Mouse (Mus musculus) C2C12 (cell line): ENCODE measurements at regions not wholly inside any gene's neighbourhood (a gene's known extent, or its start where the extent isn't known, plus 50 kb on each side); places are given as distances from the start of the nearest gene placed in this dataset.

Experiments
- CTCF ChIP-seq: IDR thresholded peaks from one replicate; pipeline ENCODE4 v1.5.1; 2011; ENCODE audit not compliant: control insufficient read depth, insufficient read depth, insufficient read length
- MAX ChIP-seq: IDR thresholded peaks from one replicate; pipeline ENCODE4 v1.6.1; 2011; ENCODE audit warnings: mild to moderate bottlenecking, control low read depth

GRCm38 (mm10) chr4:55179456-55179855 is 170.4 kb upstream of the Rad23b start:
- no peak for TF ChIP-seq CTCF
- no peak for TF ChIP-seq MAX
